Mouse (Mus musculus): ENCODE measurements at regions not wholly inside any gene's neighbourhood (a gene's known extent, or its start where the extent isn't known, plus 50 kb on each side); places are given as distances from the start of the nearest gene placed in this dataset.
A peak's percentile ranks its signal among the peaks of the same experiment; 100 is the strongest.

- peak; percentile 46 for DNase-seq (ENCODE audit: inconsistent ontology term)
Observed at GRCm38 (mm10) chr1:90268131-90268691, 64.4 kb downstream of the Ackr3 start.

DNA sequence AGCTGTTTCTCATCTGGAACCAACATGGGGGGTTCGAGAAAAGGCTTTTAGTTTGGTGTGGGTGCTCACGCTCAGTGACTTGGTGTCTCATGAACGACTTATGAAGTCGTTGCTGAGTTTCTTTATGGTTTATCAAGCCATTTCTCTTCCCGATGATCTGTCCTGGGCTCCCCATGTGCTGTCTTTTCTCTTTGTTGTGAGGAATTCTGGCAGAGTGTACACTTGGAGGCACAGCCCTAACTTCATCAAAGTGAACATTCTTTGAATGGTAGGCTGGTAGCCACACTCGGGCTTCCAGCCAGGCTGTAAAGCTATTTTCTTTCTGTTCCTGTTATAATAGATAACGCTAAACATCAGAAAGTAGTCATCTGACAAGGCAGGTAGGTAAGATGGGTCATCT, 65.2 kb downstream of the Ackr3 start:
- DNase-seq (ENCODE audit: inconsistent ontology term), result peak; percentile 73

- no peak for DNase-seq (ENCODE audit: inconsistent ontology term)
Observed at GRCm38 (mm10) chr1:90269836-90270235, 66.1 kb downstream of the Ackr3 start.

DNA sequence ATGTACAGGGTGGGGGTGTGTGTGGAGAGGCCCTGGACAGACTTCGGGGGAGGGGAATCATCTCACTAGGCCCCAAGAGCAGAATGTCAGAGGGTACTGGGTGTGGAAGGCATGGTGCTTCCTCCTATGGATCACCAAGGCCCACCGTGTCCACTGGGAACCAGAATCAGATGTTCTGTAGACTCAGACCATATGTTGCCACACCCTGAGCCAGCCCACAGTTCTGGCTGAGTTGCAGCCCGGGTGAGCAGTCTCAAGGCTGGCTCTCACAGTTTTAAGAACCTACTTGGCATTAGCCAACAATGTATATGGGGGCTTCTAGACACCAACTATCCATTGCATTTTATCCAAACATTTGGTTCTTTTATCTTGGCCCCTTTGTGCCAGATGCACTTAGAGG, 67.5 kb downstream of the Ackr3 start:
- DNase-seq (ENCODE audit: inconsistent ontology term), result no peak

GRCm38 (mm10) chr1:90272411-90272810, 68.6 kb downstream of the Ackr3 start:
- DNase-seq (ENCODE audit: inconsistent ontology term), result no peak

- DNase-seq (ENCODE audit: inconsistent ontology term), result peak; percentile 67
Observed at GRCm38 (mm10) chr1:90272830-90273628, 69.2 kb downstream of the Ackr3 start.

DNA sequence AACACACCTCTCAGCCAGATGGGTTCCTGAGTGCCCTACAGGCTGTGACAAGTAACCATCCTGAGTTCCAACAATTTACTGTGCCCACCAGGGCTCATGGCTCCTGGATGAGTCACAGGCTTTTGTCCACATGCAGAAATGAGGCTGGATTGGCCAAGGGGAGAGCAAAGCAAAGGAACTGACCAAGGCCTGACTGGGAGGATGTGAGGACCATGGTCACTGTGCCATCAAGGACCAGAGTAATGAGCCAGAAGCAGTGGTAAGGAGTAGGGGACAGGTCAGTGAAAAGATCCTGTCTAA, 69.8 kb downstream of the Ackr3 start:
- DNase-seq (ENCODE audit: inconsistent ontology term), result peak; percentile 42

DNA sequence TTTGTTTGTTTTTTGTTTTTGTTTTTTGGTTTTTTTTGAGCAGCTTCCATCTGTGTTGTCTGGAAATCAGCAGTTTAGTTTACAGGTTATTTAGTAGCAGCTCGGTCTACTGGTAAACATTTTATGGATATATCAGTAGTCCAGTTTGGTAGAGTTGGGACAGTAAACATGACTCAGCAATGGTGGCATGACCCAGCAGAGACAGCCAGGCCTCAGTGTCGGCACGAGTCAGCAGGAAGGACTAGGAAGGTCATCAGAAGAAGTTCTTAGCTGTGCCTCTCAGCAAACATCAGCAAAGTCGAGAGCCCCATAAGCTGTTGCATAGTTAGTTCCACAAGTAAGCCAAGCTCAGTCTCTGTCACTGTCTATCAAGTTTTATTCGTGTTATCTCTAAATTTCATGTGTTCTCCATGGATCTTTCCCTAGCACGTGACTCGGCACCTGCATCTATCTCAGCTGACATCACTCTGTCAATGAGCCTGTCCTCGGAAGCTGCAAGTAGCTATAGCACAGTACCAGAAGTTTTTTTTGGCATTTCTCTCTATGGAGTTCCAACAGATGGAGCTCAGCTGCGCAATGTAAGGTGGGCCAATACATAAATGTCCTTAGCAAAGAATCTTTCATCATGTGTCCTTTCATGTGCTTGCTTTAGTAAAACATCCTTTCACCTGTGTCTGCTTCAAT, 71.3 kb downstream of the Ackr3 start:
- DNase-seq (ENCODE audit: inconsistent ontology term), result no peak

DNA sequence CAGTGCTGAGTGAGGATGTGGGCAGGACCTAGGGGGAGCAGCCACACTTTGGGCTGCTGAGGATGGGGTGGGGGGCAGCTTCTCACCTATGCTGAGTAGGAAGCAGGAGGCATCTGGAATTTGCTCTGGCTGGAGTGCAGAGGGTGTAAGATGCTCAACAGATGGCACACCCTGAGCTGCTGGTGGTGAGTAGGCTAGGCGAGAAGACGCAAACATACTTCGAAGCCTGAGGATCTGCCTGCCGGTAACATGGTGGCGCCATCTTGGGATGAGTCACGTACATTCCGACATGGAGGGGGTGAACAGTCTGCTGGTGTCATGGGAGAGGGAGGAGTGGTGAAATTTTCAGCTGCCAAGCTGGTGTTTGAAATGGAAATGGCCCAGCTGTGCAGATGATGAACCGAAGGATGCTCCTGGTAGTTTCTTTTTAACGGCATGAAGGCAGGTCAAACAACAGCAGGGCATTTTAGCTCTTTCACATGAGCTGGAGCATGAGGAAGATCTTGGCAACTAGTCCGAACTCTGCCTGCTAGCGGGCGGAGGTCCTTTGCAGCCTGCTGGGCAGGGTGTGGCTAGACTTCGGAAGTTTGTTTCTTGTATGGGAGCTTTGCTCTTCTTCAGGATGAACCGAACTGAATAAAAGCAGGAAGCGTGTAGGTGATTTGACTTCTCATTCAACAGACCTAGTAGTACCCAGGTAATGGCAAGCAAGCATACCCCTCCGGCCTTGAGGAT, 72.2 kb downstream of the Ackr3 start:
- DNase-seq (ENCODE audit: inconsistent ontology term), result no peak

DNA sequence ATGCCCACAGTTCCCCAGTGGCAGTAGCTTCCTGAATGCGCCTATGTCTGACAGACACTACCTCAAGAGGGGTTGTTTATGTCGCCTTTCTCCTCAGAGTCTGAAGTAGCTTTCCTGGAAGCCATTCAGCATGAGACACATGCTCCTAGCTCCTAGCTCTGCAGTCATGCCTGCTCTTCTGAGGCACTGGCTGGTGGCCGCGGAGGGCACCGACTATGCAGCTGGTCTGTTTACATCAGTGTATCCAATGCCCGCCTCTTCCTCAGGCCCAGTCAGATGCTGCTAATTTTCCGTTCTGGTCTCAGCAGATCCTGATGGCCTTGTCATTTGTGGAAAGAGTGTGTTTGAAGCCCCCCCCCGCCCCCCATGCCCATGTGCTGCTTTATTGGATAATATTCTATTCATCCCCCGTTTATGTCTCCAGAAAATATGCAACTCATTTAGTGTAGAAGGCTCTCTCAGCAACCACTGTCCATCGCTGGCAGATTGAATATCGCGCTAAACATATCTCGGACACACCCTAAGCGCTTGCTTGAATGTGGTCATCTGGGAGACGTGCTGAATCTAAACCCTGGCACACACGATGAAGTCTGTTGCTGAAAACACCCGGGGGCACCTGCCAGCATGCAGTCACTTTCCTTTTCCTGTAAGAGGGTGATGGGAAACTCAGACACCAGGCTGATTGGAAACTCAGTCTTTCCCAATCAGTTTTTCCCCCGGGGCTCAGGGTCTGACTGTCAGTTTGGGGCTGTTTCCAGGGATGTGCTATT, 73.9 kb downstream of the Ackr3 start:
- no peak for DNase-seq (ENCODE audit: inconsistent ontology term)

DNA sequence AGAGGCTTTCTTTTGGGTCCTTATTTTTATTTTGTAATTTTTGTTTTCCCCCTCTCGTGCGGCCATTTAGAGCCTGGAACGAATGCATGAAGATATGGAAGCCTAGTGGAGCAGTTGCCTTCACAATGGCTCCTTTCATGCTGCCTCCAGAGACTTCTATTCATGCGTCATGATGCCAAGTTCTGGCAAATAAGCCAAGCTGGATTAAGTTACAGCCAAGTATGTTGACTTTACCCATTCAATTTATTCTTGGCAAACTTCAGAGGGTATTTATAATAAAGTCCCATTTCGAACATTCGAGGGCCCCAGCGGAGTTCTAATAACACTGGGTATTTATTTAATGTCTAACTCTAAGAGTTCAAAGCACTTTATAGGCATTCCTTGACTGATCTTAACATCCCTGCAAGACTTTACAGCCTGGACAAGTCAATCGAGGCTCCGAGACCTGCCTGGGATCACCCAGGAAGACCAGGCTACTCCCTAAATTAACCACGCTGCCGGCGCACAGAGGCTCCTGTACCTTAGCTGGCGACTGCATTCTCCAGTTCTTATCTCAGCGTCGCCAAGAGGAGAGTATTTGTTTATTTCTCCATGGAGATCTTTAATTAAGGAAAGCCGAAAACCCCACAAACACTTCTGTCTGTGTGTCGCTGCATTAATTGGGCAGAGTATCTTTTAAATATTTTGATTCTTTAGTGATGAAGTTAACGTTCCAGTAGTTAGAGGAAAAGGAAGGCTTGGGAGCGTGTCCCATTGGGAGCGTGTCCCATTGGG, 75.5 kb downstream of the Ackr3 start:
- peak; percentile 74 for DNase-seq (ENCODE audit: inconsistent ontology term)

DNA sequence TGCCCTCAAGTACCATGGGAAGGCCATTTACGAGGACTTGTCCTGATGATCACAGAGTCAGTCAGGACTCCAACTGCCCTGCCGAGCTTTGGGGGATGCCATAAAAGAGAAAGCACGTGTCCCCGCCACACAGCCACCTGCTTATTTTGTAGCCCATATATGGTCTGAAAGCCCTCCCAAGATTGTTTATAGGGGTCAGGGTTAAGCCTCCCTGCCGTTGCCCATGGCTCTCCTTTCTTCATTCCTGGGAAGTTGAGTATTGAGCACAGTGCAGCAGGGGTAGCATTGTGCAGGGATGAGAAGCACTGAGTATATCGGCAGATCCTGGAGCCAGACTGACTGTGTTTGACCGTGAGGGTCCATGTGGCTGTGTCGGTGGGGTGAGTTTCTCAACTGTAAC, 76.4 kb downstream of the Ackr3 start:
- DNase-seq (ENCODE audit: inconsistent ontology term), result no peak

- no peak for DNase-seq (ENCODE audit: inconsistent ontology term)
Observed at GRCm38 (mm10) chr1:90281255-90281654, 77.5 kb downstream of the Ackr3 start.

DNA sequence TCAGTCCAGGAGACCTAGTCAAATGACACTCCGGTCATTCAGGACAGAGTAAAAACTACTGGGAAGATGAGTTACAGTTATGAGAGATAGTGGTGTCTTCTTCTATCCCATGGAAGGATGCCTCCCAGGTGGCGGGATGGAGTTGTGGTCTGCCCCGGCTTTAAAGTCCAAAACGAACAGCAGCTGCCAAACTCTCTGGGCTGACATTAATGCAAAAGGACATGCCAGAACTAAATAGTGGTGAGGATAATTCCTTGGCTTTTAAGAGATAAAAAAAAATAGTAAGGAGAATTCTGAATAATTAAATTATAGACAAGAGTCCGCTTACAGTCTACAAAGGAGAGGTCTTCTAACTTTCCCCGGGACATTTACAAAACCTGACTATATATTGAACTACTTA, 78.2 kb downstream of the Ackr3 start:
- DNase-seq (ENCODE audit: inconsistent ontology term), result peak; percentile 59

GRCm38 (mm10) chr1:90282367-90282766, 78.6 kb downstream of the Ackr3 start:
- DNase-seq (ENCODE audit: inconsistent ontology term), result no peak

DNA sequence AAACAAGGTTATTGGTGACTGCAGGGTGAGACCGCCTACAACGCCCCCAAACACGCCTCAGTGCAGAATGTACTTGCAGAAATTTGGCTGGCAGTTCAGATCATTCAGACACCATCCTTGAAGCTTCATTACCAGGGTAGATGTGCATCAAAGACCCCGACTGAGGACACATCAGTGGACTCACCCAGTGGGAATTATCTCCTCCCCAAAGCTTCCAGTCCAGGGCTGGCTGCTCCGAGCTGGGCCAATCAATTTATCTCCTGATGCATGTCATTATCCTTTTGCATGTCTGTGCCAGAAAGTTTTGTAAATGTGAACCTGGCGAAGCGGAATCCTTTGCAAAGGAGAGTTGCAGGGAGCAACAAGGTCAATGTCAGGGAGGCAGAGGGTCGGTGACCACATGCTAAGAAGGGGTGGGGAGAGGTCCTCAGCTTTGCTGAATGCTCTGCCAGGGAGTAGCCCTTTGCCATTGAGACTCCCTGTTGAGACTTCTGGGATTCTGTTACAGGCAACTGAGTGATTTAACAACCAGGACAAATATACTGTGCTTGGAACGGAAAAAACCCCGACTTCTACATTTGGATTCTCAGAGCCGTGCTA, 79.5 kb downstream of the Ackr3 start:
- DNase-seq (ENCODE audit: inconsistent ontology term), result no peak

DNA sequence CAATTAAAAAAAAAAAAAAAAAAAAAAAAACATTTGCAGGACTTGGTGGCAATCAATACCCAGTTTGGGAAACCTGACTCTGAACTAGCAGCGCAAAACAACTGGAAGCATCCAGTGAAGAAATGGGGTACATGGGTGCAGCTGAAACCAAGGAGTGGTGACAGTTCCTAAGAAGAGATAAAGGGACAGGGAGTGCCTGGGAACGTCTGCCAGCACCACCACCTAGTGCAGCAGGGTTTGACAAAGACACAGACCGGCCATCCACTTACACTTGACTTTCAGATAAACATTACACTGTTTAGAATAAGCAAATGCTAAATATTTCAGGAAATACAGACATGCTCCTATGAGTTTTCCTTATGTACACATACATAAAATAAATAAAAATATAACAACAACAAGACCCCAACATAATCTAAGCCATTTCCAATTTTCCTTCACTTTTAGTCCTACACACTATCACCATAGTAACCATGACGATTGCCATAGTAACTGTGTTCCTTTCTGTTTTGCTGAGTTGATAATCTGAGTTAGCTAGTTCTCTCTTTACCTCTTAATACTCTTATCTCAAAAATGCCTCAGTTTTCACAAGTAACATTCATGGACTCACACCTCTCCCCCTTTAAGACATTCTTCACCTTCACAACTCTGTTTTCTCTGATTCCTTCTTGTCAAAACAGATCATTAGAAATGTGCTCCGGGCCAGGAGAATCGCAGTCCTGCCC, 80.3 kb downstream of the Ackr3 start:
- DNase-seq (ENCODE audit: inconsistent ontology term), result no peak

GRCm38 (mm10) chr1:90285318-90285717, 81.5 kb downstream of the Ackr3 start:
- DNase-seq (ENCODE audit: inconsistent ontology term), result no peak

GRCm38 (mm10) chr1:90287251-90287650, 83.5 kb downstream of the Ackr3 start:
- DNase-seq (ENCODE audit: inconsistent ontology term), result no peak

Measured in Muller cell, postnatal 12 days (primary cell).